Mouse (Mus musculus) hindbrain, embryonic 14.5 days (tissue): ENCODE measurements at regions not wholly inside any gene's neighbourhood (a gene's known extent, or its start where the extent isn't known, plus 50 kb on each side); places are given as distances from the start of the nearest gene placed in this dataset.
A peak's percentile ranks its signal among the peaks of the same experiment; 100 is the strongest.

Experiments
- ATAC-seq: fragments of 200-750 bp; cut with Nextera tagmentation; 2 replicates; pipeline ENCODE4 v1.8.0; 2017; ENCODE audit warnings: moderate number of reproducible peaks, mild to moderate bottlenecking, moderate TSS enrichment, moderate library complexity; ENCODE audit not compliant: low FRiP score
- DNase-seq: peaks from one replicate; pipeline ENCODE4 v3.0.0-alpha.2; 2015; ENCODE audit warnings: low spot score
- H3K27ac ChIP-seq: fragments of 300-500 bp; sonication (generic); 2 replicates; pipeline ENCODE4 v1.5.1; 2014; ENCODE audit warnings: mild to moderate bottlenecking, moderate library complexity
- H3K27me3 ChIP-seq: fragments of 300-500 bp; sonication (generic); 2 replicates; pipeline ENCODE4 v1.6.1; 2014; ENCODE audit warnings: mild to moderate bottlenecking, low read length, mixed read lengths; ENCODE audit not compliant: control insufficient read depth, insufficient read depth
- H3K36me3 ChIP-seq: fragments of 300-500 bp; sonication (generic); replicated peaks from 2 replicates; pipeline ENCODE4 v1.6.1; 2014; ENCODE audit not compliant: control insufficient read depth, insufficient read depth
- H3K4me1 ChIP-seq: fragments of 300-500 bp; sonication (generic); replicated peaks from 2 replicates; pipeline ENCODE4 v1.6.1; 2014; ENCODE audit warnings: antibody characterized with exemption, low read length, mixed read lengths; ENCODE audit not compliant: control insufficient read depth, insufficient read depth
- H3K4me2 ChIP-seq: fragments of 300-500 bp; sonication (generic); replicated peaks from 2 replicates; pipeline ENCODE4 v1.6.1; 2014; ENCODE audit warnings: mild to moderate bottlenecking, moderate library complexity
- H3K4me3 ChIP-seq: fragments of 300-500 bp; sonication (generic); replicated peaks from 2 replicates; pipeline ENCODE4 v1.5.1; 2014; ENCODE audit warnings: mild to moderate bottlenecking, low read length
- H3K9ac ChIP-seq: fragments of 300-500 bp; sonication (generic); 2 replicates; pipeline ENCODE4 v1.6.1; 2014
- H3K9me3 ChIP-seq: fragments of 300-500 bp; sonication (generic); 2 replicates; pipeline ENCODE4 v1.6.1; 2016; ENCODE audit warnings: low read length; ENCODE audit not compliant: control insufficient read depth
- WGBS: fragments of 180-500 bp; shearing (Covaris S2); extraction: QIAGEN DNeasy Blood & Tissue Kit; methylation state at CpG from one replicate; pipeline ENCODE4 v1.1.7; 2014; 5-methylcytosine and 5-hydroxymethylcytosine counted together

- H3K36me3 ChIP-seq = no peaks in the 10 kb centered on the region
- H3K4me2 ChIP-seq = no peak overlapping the region
- no peaks in the 10 kb centered on the region for H3K9me3 ChIP-seq
- H3K4me1 ChIP-seq = no peaks in the 10 kb centered on the region
- no peak overlapping the region for H3K27ac ChIP-seq
- DNase-seq (peak; percentile 47), ATAC-seq (no peak)
- no peaks in the 10 kb centered on the region for H3K27me3 ChIP-seq
- no peak overlapping the region for H3K4me3 ChIP-seq
- 60% methylated on average over 5 of the region's 5 CpGs for WGBS
- H3K9ac ChIP-seq = no peak overlapping the region
Observed at GRCm38 (mm10) chr4:79052723-79053122, 841.0 kb upstream of the Ptprd start.
